Mouse (Mus musculus) erythroblast, adult 5-6 weeks (primary cell): ENCODE data around the gene Gm8247. TPM values are rescaled to one million over a fixed set of nuclear protein-coding genes. Genes with fewer than 3 reads are reported as not detected.
"Not testable (repeated sequence)": the region's sequence is repeated elsewhere in the genome, so short reads cannot be mapped to it uniquely, and the experiment has no call there.

Experiments used
- ATAC-seq: replicated peaks from 2 replicates; pipeline ENCODE4 v1.8.0; 2016; ENCODE audit warnings: moderate number of reproducible peaks, mild to moderate bottlenecking, moderate TSS enrichment, inconsistent platforms; ENCODE audit not compliant: poor library complexity, low FRiP score, severe bottlenecking
- total RNA-seq, 2 experiments: library from RNA; stranded (forward) in 1 of 2; stranded (reverse) in 1 of 2; fragments of 150-400 nt in 1 of 2; fragments of 200-764, 138-1000 nt in 1 of 2; gene quantifications; 2 replicates each; pipeline versions ENCODE4 v1.2.3 to v1.2.4; 2015 to 2017; ENCODE audit warnings: low replicate concordance in 2 of 2

Gene Gm8247
- total RNA-seq (2015; ENCODE audit: low replicate concordance) (not detected in 2 replicates), total RNA-seq (2017; ENCODE audit: low replicate concordance) (not detected in 2 replicates)

GRCm38 (mm10) chr14:44582853-44583252 is at the start of gene Gm8247:
Gene Gm8247, plus strand, starts transcription at chr14:44583153.
- not testable (repeated sequence) for ATAC-seq

- ATAC-seq = not testable (repeated sequence)
These were observed 35.0 kb upstream of the Gm8247 start for GRCm38 (mm10) chr14:44547961-44548360.

- ATAC-seq = not testable (repeated sequence)
These were observed 8.8 kb downstream of the Gm8247 start for GRCm38 (mm10) chr14:44591765-44592164.

GRCm38 (mm10) chr14:44627737-44628136 is 44.8 kb downstream of the Gm8247 start, which contains the start of gene Gm5624:
Gene Gm5624, minus strand, starts transcription at chr14:44627938.
- not testable (repeated sequence) for ATAC-seq

Other genes starting within 250 kb of the Gm8247 start
- gene Gm5930, start 244.6 kb upstream of the Gm8247 start, total RNA-seq (2015; ENCODE audit: low replicate concordance) = not detected in 2 replicates
- not detected in 2 replicates for gene Gm5930, start 244.6 kb upstream of the Gm8247 start, total RNA-seq (2017; ENCODE audit: low replicate concordance)
- gene Gm8229, start 217.8 kb upstream of the Gm8247 start, total RNA-seq (2015; ENCODE audit: low replicate concordance) = not detected in 2 replicates
- not detected in 2 replicates for gene Gm8229, start 217.8 kb upstream of the Gm8247 start, total RNA-seq (2017; ENCODE audit: low replicate concordance)
- gene Gm3371, start 172.5 kb upstream of the Gm8247 start, total RNA-seq (2015; ENCODE audit: low replicate concordance) = not detected in 2 replicates
- gene Gm3371, start 172.5 kb upstream of the Gm8247 start, total RNA-seq (2017; ENCODE audit: low replicate concordance) = not detected in 2 replicates
- gene Gm8232, start 149.5 kb upstream of the Gm8247 start, total RNA-seq (2015; ENCODE audit: low replicate concordance) = not detected in 2 replicates
- not detected in 2 replicates for gene Gm8232, start 149.5 kb upstream of the Gm8247 start, total RNA-seq (2017; ENCODE audit: low replicate concordance)
- not detected in 2 replicates for gene BC061237, start 90.7 kb upstream of the Gm8247 start, total RNA-seq (2015; ENCODE audit: low replicate concordance)
- gene BC061237, start 90.7 kb upstream of the Gm8247 start, total RNA-seq (2017; ENCODE audit: low replicate concordance) = not detected in 2 replicates
- gene Gm17093, start 64.9 kb upstream of the Gm8247 start, total RNA-seq (2015; ENCODE audit: low replicate concordance) = not detected in 2 replicates
- not detected in 2 replicates for gene Gm17093, start 64.9 kb upstream of the Gm8247 start, total RNA-seq (2017; ENCODE audit: low replicate concordance)
- not detected in 2 replicates for gene Gm5624, start 44.8 kb downstream of the Gm8247 start, total RNA-seq (2015; ENCODE audit: low replicate concordance)
- not detected in 2 replicates for gene Gm5624, start 44.8 kb downstream of the Gm8247 start, total RNA-seq (2017; ENCODE audit: low replicate concordance)
- not detected in 2 replicates for gene Gm8257, start 123.3 kb downstream of the Gm8247 start, total RNA-seq (2015; ENCODE audit: low replicate concordance)
- gene Gm8257, start 123.3 kb downstream of the Gm8247 start, total RNA-seq (2017; ENCODE audit: low replicate concordance) = not detected in 2 replicates
- not detected in 2 replicates for gene Gm8267, start 167.2 kb downstream of the Gm8247 start, total RNA-seq (2015; ENCODE audit: low replicate concordance)
- gene Gm8267, start 167.2 kb downstream of the Gm8247 start, total RNA-seq (2017; ENCODE audit: low replicate concordance) = not detected in 2 replicates